Mouse (Mus musculus) CH12.LX (cell line): ENCODE measurements around the gene Nup153.

Source experiments
- CHD2 ChIP-seq: IDR thresholded peaks from 2 replicates; pipeline ENCODE4 v1.6.1; 2011; ENCODE audit warnings: low read length, improper control_type of control experiment
- E2F4 ChIP-seq: IDR thresholded peaks from 2 replicates; pipeline ENCODE4 v1.6.1; 2011; ENCODE audit warnings: low read depth, low read length, improper control_type of control experiment; ENCODE audit not compliant: insufficient replicate concordance
- EP300 ChIP-seq: IDR thresholded peaks from 2 replicates; pipeline ENCODE4 v1.6.1; 2011; ENCODE audit warnings: low read length, improper control_type of control experiment
- GABPA ChIP-seq: IDR thresholded peaks from 2 replicates; pipeline ENCODE4 v1.6.1; 2012; ENCODE audit warnings: low read depth, low read length, improper control_type of control experiment, inconsistent platforms; ENCODE audit not compliant: insufficient replicate concordance
- JUND ChIP-seq: conservative IDR thresholded peaks from 2 replicates; pipeline ENCODE4 v1.6.1; 2011; ENCODE audit warnings: low read depth, low read length, improper control_type of control experiment
- MAX ChIP-seq: IDR thresholded peaks from 2 replicates; pipeline ENCODE4 v1.6.1; 2011; ENCODE audit warnings: low read length, improper control_type of control experiment
- POLR2A ChIP-seq: IDR thresholded peaks from 2 replicates; pipeline ENCODE4 v1.6.1; 2011; ENCODE audit warnings: low read depth, mild to moderate bottlenecking, improper control_type of control experiment, low read length
- RAD21 ChIP-seq: IDR thresholded peaks from 2 replicates; pipeline ENCODE4 v1.6.1; 2011; ENCODE audit warnings: low read depth, mild to moderate bottlenecking, low read length, improper control_type of control experiment, moderate library complexity
- SIN3A ChIP-seq: IDR thresholded peaks from 2 replicates; pipeline ENCODE4 v1.6.1; 2012; ENCODE audit warnings: low read length, improper control_type of control experiment, inconsistent platforms
- USF1 ChIP-seq: IDR thresholded peaks from 2 replicates; pipeline ENCODE4 v1.6.1; 2014; ENCODE audit warnings: low read depth, mild to moderate bottlenecking, inconsistent platforms, low read length, improper control_type of control experiment

DNA sequence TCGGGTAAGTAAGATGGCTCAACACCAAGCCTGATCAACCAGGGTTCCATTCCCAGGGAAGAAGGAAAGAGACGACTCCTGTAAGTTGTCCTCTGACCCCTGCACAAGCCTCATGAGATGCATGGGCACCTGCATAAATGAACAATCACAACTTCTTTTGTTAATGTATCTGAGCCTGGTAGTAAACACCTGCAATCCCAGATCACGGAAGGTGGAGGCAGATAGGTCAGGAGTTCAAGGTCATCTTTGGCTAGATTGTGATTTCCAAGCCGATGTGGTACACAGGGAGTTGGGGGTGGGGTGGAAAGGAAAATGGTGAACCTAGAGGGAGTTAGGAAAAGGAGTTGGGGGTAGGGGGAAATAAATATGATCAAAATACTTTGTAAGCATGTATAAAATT, 94.9 kb downstream of the Nup153 start:
- no peak for TF ChIP-seq SIN3A
- no peak for TF ChIP-seq POLR2A
- TF ChIP-seq USF1 = no peak
- TF ChIP-seq RAD21 = no peak
- TF ChIP-seq MAX = no peak
- no peak for TF ChIP-seq EP300
- TF ChIP-seq CHD2 = no peak
- no peak for TF ChIP-seq JUND
- TF ChIP-seq E2F4 = no peak
- TF ChIP-seq GABPA = no peak
